Mouse (Mus musculus): ENCODE results near the gene Shc1.
"Not testable (repeated sequence)": the region's sequence is repeated elsewhere in the genome, so short reads cannot be mapped to it uniquely, and the experiment has no call there.

Gene Shc1

GRCm38 (mm10) chr3:89419571-89419970 is 1.3 kb downstream of the Shc1 start:
- DNase-seq (ENCODE audit: low spot score), result peak; percentile 16

DNA sequence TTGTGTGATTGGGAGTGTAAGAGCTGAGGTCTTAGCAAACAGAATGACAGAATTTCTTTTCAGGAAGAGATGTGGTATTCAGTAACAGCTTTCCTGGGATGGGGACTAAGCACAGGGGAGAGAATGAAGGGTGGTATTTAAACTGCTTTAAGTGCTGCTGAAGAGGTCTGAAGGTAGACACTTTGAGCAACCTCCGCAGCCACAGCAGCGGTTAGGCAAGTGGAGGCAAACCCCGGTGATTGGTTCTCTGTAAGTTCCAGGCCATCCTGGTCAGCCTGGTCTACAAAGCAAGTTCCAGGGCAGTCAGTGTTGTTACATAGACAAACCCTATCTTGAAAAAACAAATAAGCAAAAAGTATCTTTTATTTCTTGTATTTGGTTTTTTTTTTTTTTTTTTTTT is 1.7 kb downstream of the Shc1 start:
- no peak for DNase-seq (ENCODE audit: low spot score)

GRCm38 (mm10) chr3:89420421-89420820 is 2.2 kb downstream of the Shc1 start:
- DNase-seq (ENCODE audit: low spot score), result no peak

- peak; percentile 70 for DNase-seq (ENCODE audit: low spot score)
Observed at GRCm38 (mm10) chr3:89421002-89421774, 2.9 kb downstream of the Shc1 start.

DNA sequence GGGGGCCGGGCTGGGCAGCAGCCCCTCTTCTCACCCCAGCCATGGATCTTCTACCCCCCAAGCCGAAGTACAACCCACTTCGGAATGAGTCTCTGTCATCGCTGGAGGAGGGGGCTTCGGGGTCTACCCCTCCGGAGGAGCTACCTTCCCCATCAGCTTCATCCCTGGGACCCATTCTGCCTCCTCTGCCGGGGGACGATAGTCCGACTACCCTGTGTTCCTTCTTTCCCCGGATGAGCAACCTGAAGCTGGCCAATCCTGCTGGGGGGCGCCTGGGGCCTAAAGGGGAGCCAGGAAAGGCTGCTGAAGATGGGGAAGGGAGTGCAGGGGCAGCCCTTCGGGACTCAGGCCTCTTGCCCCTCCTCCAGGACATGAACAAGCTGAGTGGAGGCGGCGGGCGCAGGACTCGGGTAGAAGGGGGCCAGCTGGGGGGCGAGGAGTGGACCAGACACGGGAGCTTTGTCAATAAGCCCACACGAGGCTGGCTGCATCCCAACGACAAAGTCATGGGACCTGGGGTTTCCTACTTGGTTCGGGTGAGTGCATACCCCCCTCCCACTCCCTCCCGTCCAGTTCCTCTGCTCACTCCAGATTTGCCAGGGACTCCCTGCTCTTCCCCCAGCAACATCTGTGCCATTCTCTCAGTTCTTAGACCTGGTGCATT is 3.7 kb downstream of the Shc1 start:
- no peak for DNase-seq (ENCODE audit: low spot score)

DNA sequence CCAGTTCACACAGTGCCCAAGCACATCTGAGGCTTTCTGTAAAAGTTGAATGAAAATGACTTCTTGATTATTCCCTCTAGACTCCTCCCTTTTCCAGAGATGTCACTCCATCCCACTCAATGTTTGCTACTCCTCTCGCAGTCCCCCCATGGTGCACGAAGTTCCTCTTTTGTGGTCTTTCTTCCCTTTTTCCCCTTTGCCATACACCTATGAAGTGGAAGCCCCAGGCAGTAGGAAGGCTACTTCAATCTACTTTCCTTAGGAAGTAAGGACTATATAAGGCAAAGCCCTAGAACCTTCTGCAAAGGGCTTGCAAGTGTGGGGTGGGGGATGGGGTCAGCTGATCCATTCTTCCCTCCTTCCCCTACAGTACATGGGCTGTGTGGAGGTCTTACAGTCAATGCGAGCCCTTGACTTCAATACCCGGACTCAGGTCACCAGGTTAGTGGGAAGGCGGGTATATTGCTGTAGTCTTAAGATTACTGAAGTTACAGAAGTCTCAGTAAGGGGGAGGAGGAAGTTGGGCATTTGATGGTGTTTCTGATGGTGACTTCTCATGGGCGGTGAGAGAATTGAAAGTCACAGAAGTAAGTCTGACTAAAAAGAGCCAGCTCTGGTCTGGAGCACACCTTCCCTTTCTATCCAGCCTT is 4.4 kb downstream of the Shc1 start:
- no peak for DNase-seq (ENCODE audit: low spot score)

DNA sequence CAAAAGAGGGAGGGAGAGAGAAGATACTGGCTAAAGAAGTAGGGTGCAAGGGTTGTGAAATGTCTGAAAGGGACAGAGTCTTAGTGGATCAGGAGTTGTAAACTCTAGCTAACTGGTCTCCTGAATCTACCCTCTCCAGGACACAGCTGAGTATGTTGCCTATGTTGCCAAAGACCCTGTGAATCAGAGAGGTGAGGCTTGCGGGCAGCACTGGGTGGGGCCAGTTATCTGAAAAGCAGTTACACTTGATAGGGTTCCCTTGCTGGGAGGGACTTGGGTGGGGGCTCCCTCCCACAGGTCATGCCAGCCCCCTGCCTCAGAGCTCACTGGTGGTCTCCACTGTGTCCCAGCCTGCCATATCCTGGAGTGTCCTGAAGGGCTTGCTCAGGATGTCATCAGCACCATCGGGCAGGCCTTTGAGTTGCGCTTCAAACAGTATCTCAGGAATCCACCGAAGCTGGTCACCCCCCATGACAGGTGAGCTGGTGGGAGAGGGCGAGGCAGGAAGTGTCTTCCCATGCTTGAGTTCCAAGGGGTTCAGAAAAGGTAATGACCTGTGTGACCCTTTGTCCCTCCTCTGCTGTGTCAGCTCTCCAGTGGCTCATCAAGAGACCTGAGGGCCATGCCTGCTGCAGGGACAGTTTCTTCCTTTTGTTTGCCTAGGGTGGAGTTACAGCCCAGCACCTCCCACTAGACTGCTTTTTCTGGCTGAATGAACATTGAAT is 6.3 kb downstream of the Shc1 start:
- no peak for DNase-seq (ENCODE audit: low spot score)

GRCm38 (mm10) chr3:89425141-89425525 is 6.9 kb downstream of the Shc1 start:
- no peak for DNase-seq (ENCODE audit: low spot score)

DNA sequence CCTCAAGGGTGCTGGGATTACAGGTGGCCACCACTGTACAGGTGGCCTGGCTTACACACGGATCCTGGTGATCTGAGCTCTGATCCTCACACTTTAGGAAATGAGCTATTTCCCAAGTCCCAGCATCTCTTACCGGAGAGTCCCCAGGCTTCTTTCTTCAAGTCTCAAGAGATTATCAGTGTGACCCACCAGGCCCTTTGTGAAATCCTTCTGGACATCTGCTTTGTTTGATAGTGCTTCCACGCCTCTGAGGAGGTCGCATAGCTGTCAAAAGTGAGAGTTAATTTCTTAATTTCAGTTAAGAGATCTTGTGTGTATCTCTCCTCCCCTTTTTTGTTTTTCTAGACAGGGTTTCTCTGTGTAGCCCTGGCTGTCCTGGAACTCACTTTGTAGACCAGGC is 7.6 kb downstream of the Shc1 start:
- no peak for DNase-seq (ENCODE audit: low spot score)

GRCm38 (mm10) chr3:89429021-89429420 is 10.8 kb downstream of the Shc1 start:
- DNase-seq (ENCODE audit: low spot score), result not testable (repeated sequence)

DNA sequence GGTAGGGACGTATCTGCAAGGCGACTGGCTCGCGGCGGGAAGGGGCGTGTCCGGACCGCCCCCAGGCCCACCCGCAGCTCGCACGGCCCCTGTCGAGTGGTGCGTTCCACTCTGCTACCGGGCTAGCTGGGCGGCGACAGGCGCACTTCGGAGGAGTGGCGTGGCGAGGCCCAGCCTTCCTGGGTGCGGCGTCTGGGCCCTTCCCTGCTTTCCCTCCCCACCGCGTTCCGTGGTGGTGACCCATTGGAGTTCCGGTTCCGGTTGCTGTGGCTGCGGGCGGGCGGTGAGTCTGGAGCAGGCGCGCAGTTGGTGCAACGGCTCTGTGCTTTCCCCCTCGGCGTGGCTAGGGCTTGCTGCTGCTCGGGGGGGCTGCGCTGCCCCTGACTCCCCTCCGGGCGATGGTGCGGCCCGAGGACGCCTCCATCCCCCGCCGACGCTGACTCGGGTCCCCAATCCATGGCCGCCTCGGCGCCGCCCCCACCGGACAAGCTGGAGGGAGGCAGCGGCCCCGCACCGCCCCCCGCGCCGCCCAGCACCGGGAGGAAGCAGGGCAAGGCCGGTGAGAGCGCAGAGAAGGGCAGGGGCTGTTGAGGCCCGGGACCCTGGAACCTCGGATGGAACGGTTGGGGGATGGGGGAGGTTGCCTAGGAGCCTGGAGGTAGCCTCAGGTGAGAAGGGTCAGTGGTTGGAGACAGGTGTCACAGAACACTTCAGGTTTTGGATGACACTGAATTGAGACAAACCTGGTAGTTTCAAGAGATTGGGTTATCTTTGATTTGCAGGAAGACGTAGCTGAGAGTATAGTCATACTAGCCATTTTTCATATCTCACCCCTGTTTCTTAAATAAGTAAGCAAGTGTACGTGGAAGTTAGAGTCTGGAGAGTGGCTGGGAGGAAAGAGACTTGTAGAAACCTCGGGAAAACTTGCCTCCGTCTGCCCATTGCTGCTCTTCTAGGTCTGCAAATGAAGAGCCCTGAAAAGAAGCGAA is 12.2 kb downstream of the Shc1 start, which contains the start of gene Pygo2:
Pygo2 (plus strand) TSS at position 44 of the 989 bp plus-strand sequence.
- DNase-seq (ENCODE audit: low spot score), result peak; percentile 93

- DNase-seq (ENCODE audit: low spot score), result no peak
Observed at GRCm38 (mm10) chr3:89432606-89433005, 14.4 kb downstream of the Shc1 start.

DNA sequence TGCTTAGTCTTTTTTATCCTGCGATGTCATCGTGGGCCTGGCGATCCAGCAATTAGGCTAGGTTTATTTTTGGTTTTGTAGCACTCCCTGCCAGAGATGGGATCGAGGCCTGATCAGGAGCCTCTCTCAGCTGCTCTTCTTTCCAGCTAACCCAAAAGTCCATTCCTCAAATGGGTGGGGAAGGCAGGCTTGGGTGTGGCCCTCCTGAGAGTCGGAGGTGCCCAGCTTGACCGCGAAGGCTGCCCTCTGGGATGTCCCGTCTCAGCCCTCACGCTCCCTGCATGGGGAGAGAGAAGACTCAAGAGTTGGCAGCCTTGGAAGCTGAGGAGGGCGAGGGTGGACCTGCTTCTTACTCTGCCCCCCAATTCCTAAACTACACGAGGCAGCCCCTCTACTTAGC is 16.3 kb downstream of the Shc1 start:
- DNase-seq (ENCODE audit: low spot score), result no peak

GRCm38 (mm10) chr3:89435041-89435440 is 16.8 kb downstream of the Shc1 start:
- DNase-seq (ENCODE audit: low spot score), result no peak

DNA sequence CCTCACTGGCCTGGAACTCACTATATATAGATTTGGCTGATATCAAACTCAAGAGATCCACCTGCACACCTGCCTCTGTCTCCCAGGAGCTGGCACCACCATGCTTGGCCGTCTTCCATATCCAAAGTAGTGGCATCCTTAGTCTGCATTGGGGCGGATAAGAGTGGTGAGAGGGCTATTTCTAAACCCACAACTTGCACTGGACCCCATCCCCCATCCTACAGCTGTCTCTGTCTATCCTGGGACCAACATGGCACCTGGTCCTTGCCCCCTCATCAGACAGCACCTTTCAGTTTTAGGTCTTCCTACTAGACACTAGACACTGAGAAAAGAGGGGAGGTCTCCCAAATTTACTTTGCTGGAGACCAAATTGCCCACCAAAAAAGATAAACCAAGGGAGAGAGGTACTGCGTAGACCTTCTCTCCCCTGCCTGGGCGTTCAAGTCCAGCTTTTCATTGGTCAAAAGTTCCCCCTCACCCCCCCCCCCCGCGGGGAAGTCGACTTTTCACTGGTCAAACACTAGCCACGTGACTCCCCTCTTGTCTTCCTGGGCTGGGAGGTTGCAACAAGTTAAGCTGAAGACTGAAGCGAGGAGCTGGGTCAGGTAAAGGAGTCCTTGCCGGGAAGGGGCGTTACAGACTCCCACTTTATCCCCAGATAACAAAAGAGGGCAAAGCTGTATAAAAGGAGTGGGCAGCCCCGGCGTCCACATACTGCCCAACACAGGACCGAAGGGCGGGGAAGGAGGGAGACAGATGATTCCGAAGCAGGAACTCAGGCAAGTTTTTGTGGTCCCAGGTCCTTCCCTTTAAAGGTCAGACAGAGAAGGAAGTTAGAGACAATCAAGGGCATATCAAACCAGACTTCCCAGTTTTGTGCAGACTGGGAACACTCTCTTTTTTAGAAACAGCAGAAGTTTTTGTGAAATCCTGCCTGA is 18.2 kb downstream of the Shc1 start, which contains the start of gene Pbxip1:
Pbxip1 (plus strand) TSS at position 531 of the 938 bp plus-strand sequence.
- peak; percentile 84 for DNase-seq (ENCODE audit: low spot score)

GRCm38 (mm10) chr3:89437269-89437668 is 19.0 kb downstream of the Shc1 start:
- DNase-seq (ENCODE audit: low spot score), result peak; percentile 60

DNA sequence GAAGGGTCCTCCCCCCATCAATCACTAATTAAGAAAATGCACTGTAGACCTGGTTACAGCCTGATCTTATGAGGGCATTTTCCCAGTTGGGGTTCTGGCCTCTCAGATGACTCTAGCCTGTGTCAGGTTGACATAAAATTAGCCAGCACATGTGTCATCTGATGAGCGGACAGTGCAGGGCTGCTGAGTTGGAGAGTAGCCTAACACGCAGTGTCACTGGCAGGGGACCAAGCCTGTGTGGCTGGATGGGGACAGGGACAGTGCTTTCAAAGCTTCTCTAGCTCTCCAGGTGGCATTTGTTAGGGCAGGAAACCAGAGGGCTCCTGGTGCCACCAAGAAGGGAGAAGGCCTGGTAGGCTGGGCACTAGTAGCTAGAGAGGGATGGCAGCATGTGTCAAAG is 22.4 kb downstream of the Shc1 start:
- DNase-seq (ENCODE audit: low spot score), result no peak

DNA sequence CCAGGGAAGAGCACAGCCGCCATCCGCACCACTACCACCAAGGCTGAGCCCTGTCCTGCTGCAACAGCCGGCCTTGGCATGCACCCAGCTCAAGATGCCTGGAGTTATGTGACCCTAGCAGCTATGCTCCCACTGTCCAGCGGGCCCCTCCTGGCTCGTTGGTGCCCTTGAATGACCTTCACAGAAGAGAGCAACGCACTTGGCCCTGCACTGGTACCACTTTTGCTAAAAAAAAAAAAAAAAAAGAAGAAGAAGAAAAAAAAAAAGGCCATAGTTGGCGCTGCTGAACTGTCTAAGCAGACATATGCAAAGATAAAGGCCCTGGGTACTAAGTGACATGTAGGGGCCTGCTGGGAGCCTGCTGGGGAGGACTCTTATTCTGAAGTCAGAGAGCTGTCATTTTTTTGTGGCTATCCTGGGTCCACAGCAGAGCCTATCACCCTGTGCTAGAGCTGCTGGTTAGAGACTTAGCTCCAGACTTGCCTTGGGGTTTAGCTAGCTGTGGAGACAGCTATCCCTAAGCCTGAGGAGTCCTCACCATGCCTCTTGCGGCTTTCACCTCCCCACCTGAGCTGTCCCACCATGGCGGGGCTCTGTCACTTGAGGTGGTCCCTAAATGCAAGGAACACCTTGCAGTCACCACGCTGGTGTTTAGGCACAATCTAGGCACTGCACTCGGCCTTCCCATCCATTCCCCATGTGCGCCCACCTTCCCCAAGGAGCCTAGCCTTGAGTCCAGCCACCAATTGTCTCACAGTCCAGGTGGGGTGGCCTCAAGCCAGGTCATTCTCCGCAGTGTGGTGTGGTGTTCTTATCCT is 30.7 kb downstream of the Shc1 start:
- DNase-seq (ENCODE audit: low spot score), result no peak

GRCm38 (mm10) chr3:89449541-89449940 is 31.3 kb downstream of the Shc1 start:
- DNase-seq (ENCODE audit: low spot score), result peak; percentile 82

All from retina, embryonic 14.5 days (tissue).